Mouse (Mus musculus) myocyte (in vitro differentiated cells): ENCODE results near the gene Pax5.

Experiments
- MAX ChIP-seq: IDR thresholded peaks from one replicate; pipeline ENCODE4 v1.6.1; 2011; ENCODE audit warnings: low read depth, mild to moderate bottlenecking, control low read depth
- POLR2A ChIP-seq: IDR thresholded peaks from one replicate; pipeline ENCODE4 v1.6.1; 2011; ENCODE audit warnings: low read depth, mild to moderate bottlenecking, control low read depth, moderate library complexity; ENCODE audit not compliant: insufficient read length
- POLR2AphosphoS2 ChIP-seq: IDR thresholded peaks from one replicate; pipeline ENCODE4 v1.6.1; 2011; ENCODE audit warnings: low read depth, control low read depth; ENCODE audit not compliant: insufficient read length
- SRF ChIP-seq: IDR thresholded peaks from one replicate; pipeline ENCODE4 v1.6.1; 2011; ENCODE audit warnings: low read depth; ENCODE audit not compliant: control insufficient read depth, insufficient read length
- TCF12 ChIP-seq: IDR thresholded peaks from one replicate; pipeline ENCODE4 v1.6.1; 2011; ENCODE audit warnings: mild to moderate bottlenecking, control low read depth; ENCODE audit not compliant: poor library complexity, insufficient read depth, severe bottlenecking

GRCm38 (mm10) chr4:44518923-44519322, 191.4 kb downstream of the Pax5 start:
- TF ChIP-seq POLR2A (no peak), TCF12 (no peak), MAX (no peak), POLR2AphosphoS2 (no peak), SRF (no peak)
